Mouse (Mus musculus) liver, embryonic 12.5 days (tissue): ENCODE data around the gene Dennd1a. TPM values are rescaled to one million over a fixed set of nuclear protein-coding genes. Genes with fewer than 3 reads are reported as not detected.

Source experiments
- ATAC-seq: fragments of 200-750 bp; cut with Nextera tagmentation; 2 replicates; pipeline ENCODE4 v1.8.0; 2017; ENCODE audit warnings: moderate number of reproducible peaks, mild to moderate bottlenecking, moderate library complexity
- H3K27ac ChIP-seq: fragments of 300-500 bp; sonication (generic); 2 replicates; pipeline ENCODE4 v1.5.1; 2016; ENCODE audit warnings: mild to moderate bottlenecking
- H3K27me3 ChIP-seq: fragments of 300-500 bp; sonication (generic); replicated peaks from 2 replicates; pipeline ENCODE4 v1.6.1; 2016; ENCODE audit warnings: mild to moderate bottlenecking, moderate library complexity
- H3K36me3 ChIP-seq: fragments of 300-500 bp; sonication (generic); 2 replicates; pipeline ENCODE4 v1.6.1; 2016; ENCODE audit warnings: mild to moderate bottlenecking, moderate library complexity
- H3K4me1 ChIP-seq: fragments of 300-500 bp; sonication (generic); 2 replicates; pipeline ENCODE4 v1.6.1; 2016
- H3K4me2 ChIP-seq: fragments of 300-500 bp; sonication (generic); 2 replicates; pipeline ENCODE4 v1.6.1; 2016; ENCODE audit warnings: mild to moderate bottlenecking, moderate library complexity
- H3K4me3 ChIP-seq: fragments of 300-500 bp; sonication (generic); 2 replicates; pipeline ENCODE4 v1.5.1; 2016; ENCODE audit warnings: mild to moderate bottlenecking, moderate library complexity
- H3K9ac ChIP-seq: fragments of 300-500 bp; sonication (generic); 2 replicates; pipeline ENCODE4 v1.6.1; 2016; ENCODE audit warnings: mild to moderate bottlenecking, moderate library complexity
- H3K9me3 ChIP-seq: fragments of 300-500 bp; sonication (generic); replicated peaks from 2 replicates; pipeline ENCODE4 v1.6.1; 2016; ENCODE audit warnings: mild to moderate bottlenecking, moderate library complexity
- WGBS: fragments of 180-500 bp; shearing (Covaris S2); methylation state at CpG from one replicate; pipeline ENCODE4 v1.1.7; 2016; ENCODE audit not compliant: insufficient replicate concordance; 5-methylcytosine and 5-hydroxymethylcytosine counted together
- polyA plus RNA-seq: library from polyadenylated mRNA; unstranded; fragments of >200 nt; fragmentation: Nextera tagmentation; extraction: Ambion mirVana; gene quantifications from 2 replicates; pipeline ENCODE4 v1.2.1, GENCODE M21; 2016

Gene Dennd1a
- polyA plus RNA-seq = 13.3 and 17.2 TPM in 2 replicates

- peak within 1 kb of the TSS; percentile 94 for H3K27ac ChIP-seq
- H3K9me3 ChIP-seq = no peaks in the 10 kb centered on the region
- WGBS = under 1% methylated on average over 76 of the region's 81 CpGs
- peaks cover 43% of the 10 kb centered on the region for H3K4me1 ChIP-seq
- peak; percentile 90 for ATAC-seq
- peak within 1 kb of the TSS; percentile 94 for H3K9ac ChIP-seq
- 0 out of 2 replicates have a peak, but pooled peaks cover 4% of the 10 kb centered on the region for H3K27me3 ChIP-seq
- no peaks in the 10 kb centered on the region for H3K36me3 ChIP-seq
- H3K4me2 ChIP-seq = peak within 1 kb of the TSS; percentile 87
- H3K4me3 ChIP-seq = peak within 1 kb of the TSS; percentile 95
Observed at GRCm38 (mm10) chr2:38286733-38287551, at the start of gene Dennd1a. Gene Dennd1a (minus strand): TSS chr2:38287390.

GRCm38 (mm10) chr2:38336606-38337005 lies 49.4 kb upstream of the Dennd1a start:
- no peak overlapping the region for H3K27ac ChIP-seq
- ATAC-seq = no peak
- H3K9me3 ChIP-seq = no peaks in the 10 kb centered on the region
- no peak overlapping the region for H3K4me3 ChIP-seq
- H3K4me2 ChIP-seq = no peak overlapping the region
- H3K9ac ChIP-seq = no peak overlapping the region
- peaks cover 9% of the 10 kb centered on the region for H3K4me1 ChIP-seq
- H3K36me3 ChIP-seq = no peaks in the 10 kb centered on the region
- peaks cover 95% of the 10 kb centered on the region for H3K27me3 ChIP-seq
- 5% methylated on average over 17 of the region's 17 CpGs for WGBS

GRCm38 (mm10) chr2:38333586-38334119 lies 46.5 kb upstream of the Dennd1a start:
- H3K4me3 ChIP-seq = no peak overlapping the region
- no peak overlapping the region for H3K9ac ChIP-seq
- H3K9me3 ChIP-seq = no peaks in the 10 kb centered on the region
- peaks cover 81% of the 10 kb centered on the region for H3K27me3 ChIP-seq
- H3K27ac ChIP-seq = no peak overlapping the region
- no peaks in the 10 kb centered on the region for H3K4me1 ChIP-seq
- WGBS = 26% methylated on average over 7 of the region's 7 CpGs
- H3K36me3 ChIP-seq = no peaks in the 10 kb centered on the region
- ATAC-seq = no peak
- no peak overlapping the region for H3K4me2 ChIP-seq

GRCm38 (mm10) chr2:38326671-38327070 lies 39.5 kb upstream of the Dennd1a start:
- Histone ChIP-seq H3K36me3 (no peaks in the 10 kb centered on the region), H3K4me2 (no peak overlapping the region), H3K9me3 (no peaks in the 10 kb centered on the region), H3K27me3 (peaks cover 81% of the 10 kb centered on the region), H3K4me3 (no peak overlapping the region), H3K9ac (no peak overlapping the region), H3K4me1 (no peaks in the 10 kb centered on the region), H3K27ac (no peak overlapping the region)
- ATAC-seq = no peak
- 43% methylated on average over 1 of the region's 1 CpGs for WGBS

- H3K9me3 ChIP-seq = no peaks in the 10 kb centered on the region
- no peak overlapping the region for H3K4me2 ChIP-seq
- WGBS = 27% methylated on average over 8 of the region's 8 CpGs
- H3K4me3 ChIP-seq = no peak overlapping the region
- H3K27ac ChIP-seq = no peak overlapping the region
- peaks cover 91% of the 10 kb centered on the region for H3K27me3 ChIP-seq
- no peak for ATAC-seq
- H3K4me1 ChIP-seq = no peaks in the 10 kb centered on the region
- H3K36me3 ChIP-seq = no peaks in the 10 kb centered on the region
- H3K9ac ChIP-seq = no peak overlapping the region
Observed at GRCm38 (mm10) chr2:38323380-38323779, 36.2 kb upstream of the Dennd1a start.

GRCm38 (mm10) chr2:38320911-38321310 lies 33.7 kb upstream of the Dennd1a start:
- no peak for ATAC-seq
- Histone ChIP-seq H3K4me1 (no peaks in the 10 kb centered on the region), H3K27me3 (peaks cover 77% of the 10 kb centered on the region), H3K9ac (no peak overlapping the region), H3K27ac (no peak overlapping the region), H3K4me2 (no peak overlapping the region), H3K9me3 (no peaks in the 10 kb centered on the region), H3K4me3 (no peak overlapping the region), H3K36me3 (no peaks in the 10 kb centered on the region)
- WGBS = 41% methylated on average over 4 of the region's 4 CpGs

- Histone ChIP-seq H3K27ac (no peak overlapping the region), H3K4me2 (no peak overlapping the region), H3K9me3 (no peaks in the 10 kb centered on the region), H3K9ac (no peak overlapping the region), H3K4me1 (no peaks in the 10 kb centered on the region), H3K4me3 (no peak overlapping the region), H3K36me3 (no peaks in the 10 kb centered on the region), H3K27me3 (peaks cover 77% of the 10 kb centered on the region)
- no peak for ATAC-seq
- 23% methylated on average over 11 of the region's 11 CpGs for WGBS
Observed at GRCm38 (mm10) chr2:38319086-38319485, 31.9 kb upstream of the Dennd1a start.

- Histone ChIP-seq H3K27ac (no peak overlapping the region), H3K36me3 (no peaks in the 10 kb centered on the region), H3K4me2 (no peak overlapping the region), H3K4me1 (no peaks in the 10 kb centered on the region), H3K9ac (no peak overlapping the region), H3K9me3 (no peaks in the 10 kb centered on the region), H3K4me3 (no peak overlapping the region), H3K27me3 (peaks cover 69% of the 10 kb centered on the region)
- 30% methylated on average over 3 of the region's 3 CpGs for WGBS
- ATAC-seq = no peak
Observed at GRCm38 (mm10) chr2:38313399-38313798, 26.2 kb upstream of the Dennd1a start.

GRCm38 (mm10) chr2:38312921-38313320 lies 25.7 kb upstream of the Dennd1a start:
- Histone ChIP-seq H3K4me1 (no peaks in the 10 kb centered on the region), H3K27ac (no peak overlapping the region), H3K4me3 (no peak overlapping the region), H3K9ac (no peak overlapping the region), H3K27me3 (peaks cover 67% of the 10 kb centered on the region), H3K36me3 (no peaks in the 10 kb centered on the region), H3K4me2 (no peak overlapping the region), H3K9me3 (no peaks in the 10 kb centered on the region)
- ATAC-seq = no peak
- WGBS = 32% methylated on average over 3 of the region's 3 CpGs

- Histone ChIP-seq H3K27ac (no peak overlapping the region), H3K4me3 (no peak overlapping the region), H3K36me3 (no peaks in the 10 kb centered on the region), H3K9ac (no peak overlapping the region), H3K4me1 (no peaks in the 10 kb centered on the region; the same call in 1 of the 2 replicates), H3K9me3 (no peaks in the 10 kb centered on the region), H3K27me3 (peaks cover 61% of the 10 kb centered on the region), H3K4me2 (no peak overlapping the region)
- WGBS = 29% methylated on average over 1 of the region's 1 CpGs
- ATAC-seq = no peak
Observed at GRCm38 (mm10) chr2:38305152-38305551, 18.0 kb upstream of the Dennd1a start.

GRCm38 (mm10) chr2:38300941-38301340 lies 13.8 kb upstream of the Dennd1a start:
- ATAC-seq = no peak

GRCm38 (mm10) chr2:38295939-38296338 lies 8.7 kb upstream of the Dennd1a start:
- no peaks in the 10 kb centered on the region for H3K36me3 ChIP-seq
- no peak for ATAC-seq
- H3K27ac ChIP-seq = no peak overlapping the region
- H3K27me3 ChIP-seq = peaks cover 31% of the 10 kb centered on the region
- no peak overlapping the region for H3K4me3 ChIP-seq
- H3K4me1 ChIP-seq = no peaks in the 10 kb centered on the region; the same call in 1 of the 2 replicates
- H3K9ac ChIP-seq = no peak overlapping the region
- H3K4me2 ChIP-seq = no peak overlapping the region
- H3K9me3 ChIP-seq = no peaks in the 10 kb centered on the region
- 71% methylated on average over 4 of the region's 4 CpGs for WGBS

More at GRCm38 (mm10) chr2:38300941-38301340, 13.8 kb upstream of the Dennd1a start:
- WGBS = 49% methylated on average over 2 of the region's 2 CpGs
- Histone ChIP-seq H3K27ac (no peak overlapping the region), H3K27me3 (peaks cover 65% of the 10 kb centered on the region), H3K9me3 (no peaks in the 10 kb centered on the region), H3K4me2 (no peak overlapping the region), H3K4me1 (no peaks in the 10 kb centered on the region; the same call in 1 of the 2 replicates), H3K4me3 (no peak overlapping the region), H3K36me3 (no peaks in the 10 kb centered on the region), H3K9ac (no peak overlapping the region)
